Mouse (Mus musculus) neural tube, embryonic 15.5 days (tissue): ENCODE measurements around the gene Cyp46a1. TPM values are rescaled to one million over a fixed set of nuclear protein-coding genes. Genes with fewer than 3 reads are reported as not detected.

ENCODE experiments used
- ATAC-seq: fragments of 200-750 bp; cut with Nextera tagmentation; 2 replicates; pipeline ENCODE4 v1.8.0; 2017; ENCODE audit warnings: mild to moderate bottlenecking, moderate TSS enrichment, moderate library complexity; ENCODE audit not compliant: low FRiP score
- H3K27ac ChIP-seq: fragments of 300-500 bp; sonication (generic); replicated peaks from 2 replicates; pipeline ENCODE4 v1.5.1; 2015; ENCODE audit warnings: mild to moderate bottlenecking, inconsistent platforms
- H3K27me3 ChIP-seq: fragments of 300-500 bp; sonication (generic); replicated peaks from 2 replicates; pipeline ENCODE4 v1.6.1; 2015; ENCODE audit warnings: inconsistent platforms
- H3K36me3 ChIP-seq: fragments of 300-500 bp; sonication (generic); 2 replicates; pipeline ENCODE4 v1.6.1; 2015; ENCODE audit warnings: inconsistent platforms
- H3K4me1 ChIP-seq: fragments of 300-500 bp; sonication (generic); 2 replicates; pipeline ENCODE4 v1.6.1; 2015; ENCODE audit warnings: inconsistent platforms
- H3K4me2 ChIP-seq: fragments of 300-500 bp; sonication (generic); 2 replicates; pipeline ENCODE4 v1.6.1; 2015; ENCODE audit warnings: inconsistent platforms, mild to moderate bottlenecking, moderate library complexity
- H3K4me3 ChIP-seq: fragments of 300-500 bp; sonication (generic); replicated peaks from 2 replicates; pipeline ENCODE4 v1.5.1; 2015; ENCODE audit warnings: mild to moderate bottlenecking, inconsistent platforms
- H3K9ac ChIP-seq: fragments of 300-500 bp; sonication (generic); replicated peaks from 2 replicates; pipeline ENCODE4 v1.6.1; 2015; ENCODE audit warnings: mild to moderate bottlenecking, inconsistent platforms
- H3K9me3 ChIP-seq: fragments of 300-500 bp; sonication (generic); replicated peaks from 2 replicates; pipeline ENCODE4 v1.6.1; 2016; ENCODE audit warnings: inconsistent platforms
- WGBS: fragments of 180-500 bp; shearing (Covaris S2); methylation state at CpG from one replicate; pipeline ENCODE4 v1.1.7; 2015; ENCODE audit warnings: mixed read lengths; 5-methylcytosine and 5-hydroxymethylcytosine counted together
- polyA plus RNA-seq: library from polyadenylated mRNA; unstranded; fragments of >200 nt; fragmentation: Nextera tagmentation; extraction: Ambion mirVana; gene quantifications from 2 replicates; pipeline ENCODE4 v1.2.1, GENCODE M21; 2015

Cyp46a1 gene
- polyA plus RNA-seq, 1 experiment from 2014 or later, result 33.2 TPM

DNA sequence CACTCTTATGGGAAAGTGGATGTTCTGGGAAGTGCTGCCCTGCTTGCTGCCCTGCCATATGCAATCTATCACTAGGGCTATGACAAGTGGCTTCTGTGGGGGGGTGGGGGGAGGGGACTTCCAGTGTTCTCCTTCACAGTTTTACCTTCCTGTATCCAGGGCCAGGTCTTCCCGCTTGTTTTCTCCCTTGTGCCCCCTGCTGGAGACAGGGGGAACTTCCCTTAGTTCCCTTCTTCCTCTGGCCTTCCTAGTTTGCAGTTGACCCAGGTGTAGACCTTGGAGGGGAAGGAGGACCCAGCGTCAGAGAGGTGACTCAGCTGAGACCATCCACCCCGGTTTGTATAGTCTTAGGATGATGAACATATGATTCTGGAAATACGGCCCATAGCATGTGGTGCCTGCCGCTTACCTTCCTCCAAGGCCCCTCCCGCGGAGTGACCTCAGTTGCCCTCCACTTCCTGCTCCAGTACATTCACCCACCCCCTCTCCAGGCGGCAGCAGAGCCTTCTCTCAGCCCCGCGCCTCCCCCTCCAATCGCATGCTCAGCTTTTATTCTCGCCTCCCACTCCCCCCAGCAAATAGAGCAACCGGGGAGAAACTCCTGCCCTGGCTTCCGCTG is 4.5 kb downstream of the Cyp46a1 start:
- no peak overlapping the region for H3K9ac ChIP-seq

DNA sequence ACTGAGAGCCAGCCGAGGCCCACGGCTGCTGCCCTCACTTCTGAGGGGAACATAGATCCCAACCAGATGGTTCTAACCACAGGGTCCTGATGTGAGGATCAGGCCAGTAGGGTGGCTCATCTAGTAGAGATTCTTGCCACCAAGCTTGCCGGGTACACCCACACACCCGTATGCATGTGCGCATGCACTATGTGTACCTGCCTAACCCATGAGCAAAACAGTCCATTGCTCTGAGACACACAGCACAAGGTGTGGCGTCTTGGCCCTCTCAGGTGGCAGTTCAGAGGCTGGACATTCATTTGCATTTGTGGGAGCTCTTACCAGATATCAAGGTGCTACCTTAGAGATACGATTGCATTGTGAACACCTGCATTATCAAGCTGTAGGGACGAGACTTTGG is 14.0 kb downstream of the Cyp46a1 start:
- Histone ChIP-seq H3K36me3 (no peaks in the 10 kb centered on the region), H3K4me3 (no peak overlapping the region), H3K4me2 (no peak overlapping the region), H3K9ac (no peak overlapping the region), H3K4me1 (peaks cover 8% of the 10 kb centered on the region), H3K27me3 (peaks cover 10% of the 10 kb centered on the region), H3K27ac (no peak overlapping the region), H3K9me3 (no peaks in the 10 kb centered on the region)
- no peak for ATAC-seq
- WGBS, result 88% methylated on average over 8 of the region's 8 CpGs

More for the DNA sequence above, 4.5 kb downstream of the Cyp46a1 start:
- WGBS, result 41% methylated on average over 14 of the region's 14 CpGs
- Histone ChIP-seq H3K36me3 (no peaks in the 10 kb centered on the region), H3K27ac (no peak overlapping the region), H3K4me1 (peaks cover 10% of the 10 kb centered on the region), H3K4me3 (no peak overlapping the region), H3K4me2 (no peak overlapping the region), H3K27me3 (no peaks in the 10 kb centered on the region; the same call in 1 of the 2 replicates), H3K9me3 (no peaks in the 10 kb centered on the region)
- no peak for ATAC-seq

DNA sequence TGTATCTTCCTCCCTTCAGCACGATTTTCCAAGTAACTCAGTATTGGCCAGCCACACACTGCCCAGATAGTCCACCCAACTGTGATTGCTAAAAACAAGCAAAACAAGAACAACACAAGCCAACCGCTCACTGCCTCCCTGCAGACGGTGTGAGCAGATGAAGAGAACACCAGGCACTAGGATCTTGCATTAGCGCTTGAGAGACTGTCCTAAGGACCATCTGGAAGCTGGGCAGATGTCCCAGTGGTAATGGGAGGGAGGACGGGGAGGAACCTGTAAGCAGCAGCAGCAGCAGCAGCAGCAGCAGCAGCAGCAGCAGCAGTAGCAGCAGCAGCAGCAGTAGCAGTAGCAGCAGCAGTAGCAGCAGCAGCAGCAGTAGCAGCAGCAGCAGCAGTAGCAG is 14.8 kb downstream of the Cyp46a1 start:
- H3K9me3 ChIP-seq, result no peaks in the 10 kb centered on the region
- H3K4me2 ChIP-seq, result no peak overlapping the region
- H3K4me3 ChIP-seq, result no peak overlapping the region
- no peak overlapping the region for H3K9ac ChIP-seq
- no peaks in the 10 kb centered on the region for H3K36me3 ChIP-seq
- ATAC-seq, result no peak
- 66% methylated on average over 5 of the region's 5 CpGs for WGBS
- peaks cover 19% of the 10 kb centered on the region for H3K27me3 ChIP-seq
- no peak overlapping the region for H3K27ac ChIP-seq
- peaks cover 8% of the 10 kb centered on the region for H3K4me1 ChIP-seq

DNA sequence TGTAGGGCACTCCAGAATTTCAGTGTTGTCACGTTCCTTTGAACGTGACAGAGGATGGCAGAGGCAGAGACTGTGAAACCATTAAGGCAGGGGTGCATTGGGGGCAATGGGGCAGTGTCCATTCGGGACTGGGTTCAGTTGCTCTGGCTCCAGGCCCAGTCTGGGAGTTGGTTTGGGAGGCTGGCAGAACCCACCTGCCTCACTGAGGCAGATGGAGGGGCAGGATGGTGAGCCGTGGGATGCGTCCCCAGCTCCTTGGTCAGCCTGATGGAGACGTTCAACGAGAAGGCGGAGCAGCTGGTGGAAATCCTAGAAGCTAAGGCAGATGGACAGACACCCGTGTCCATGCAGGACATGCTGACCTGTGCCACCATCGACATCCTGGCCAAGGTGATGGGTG is 16.8 kb downstream of the Cyp46a1 start:
- H3K36me3 ChIP-seq, result no peaks in the 10 kb centered on the region
- H3K4me1 ChIP-seq, result peaks cover 8% of the 10 kb centered on the region
- no peak overlapping the region for H3K4me2 ChIP-seq
- H3K4me3 ChIP-seq, result no peak overlapping the region
- no peak for ATAC-seq
- peaks cover 25% of the 10 kb centered on the region for H3K27me3 ChIP-seq
- no peak overlapping the region for H3K9ac ChIP-seq
- H3K27ac ChIP-seq, result no peak overlapping the region
- H3K9me3 ChIP-seq, result no peaks in the 10 kb centered on the region
- WGBS, result 90% methylated on average over 10 of the region's 10 CpGs

DNA sequence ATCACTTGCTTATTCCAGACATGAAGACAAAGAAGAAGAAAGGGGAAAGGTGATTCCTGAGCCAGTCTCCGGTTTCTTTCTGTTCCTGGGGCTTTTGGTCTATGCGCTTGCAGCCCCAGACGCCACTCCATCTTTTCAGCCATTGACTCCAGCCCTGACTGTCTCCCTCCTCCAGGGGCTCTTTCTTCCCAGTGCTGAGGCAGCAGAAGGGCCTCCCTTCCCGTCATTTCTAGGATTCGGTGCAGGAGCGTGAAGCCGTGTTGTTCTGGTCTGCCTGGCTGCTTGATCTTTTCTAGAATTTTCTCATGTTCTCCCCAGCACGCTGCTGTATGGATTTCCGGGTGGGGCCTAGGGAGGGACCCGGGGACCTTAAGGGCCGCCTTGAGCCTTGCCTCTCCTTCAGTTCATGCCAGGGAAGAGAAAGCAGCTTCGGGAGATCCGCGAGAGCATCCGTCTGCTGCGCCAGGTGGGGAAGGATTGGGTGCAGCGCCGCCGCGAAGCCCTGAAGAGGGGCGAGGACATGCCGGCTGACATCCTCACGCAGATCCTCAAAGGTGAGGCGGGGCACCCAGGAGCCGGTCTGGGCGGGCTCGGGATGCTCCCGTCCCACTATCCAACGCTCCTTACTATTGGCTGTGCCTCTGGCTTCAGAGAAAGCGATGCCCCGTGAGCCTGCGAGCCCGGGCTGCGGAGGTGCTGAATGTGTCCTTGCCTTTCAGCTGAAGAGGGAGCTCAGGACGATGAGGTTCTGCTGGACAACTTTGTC is 18.4 kb downstream of the Cyp46a1 start:
- H3K9me3 ChIP-seq, result no peaks in the 10 kb centered on the region
- 10% methylated on average over 35 of the region's 35 CpGs for WGBS
- H3K4me1 ChIP-seq, result peaks cover 8% of the 10 kb centered on the region
- H3K9ac ChIP-seq, result peak overlapping the region; percentile 31
- no peaks in the 10 kb centered on the region for H3K36me3 ChIP-seq
- peak overlapping the region; percentile 52 for H3K4me2 ChIP-seq
- no peak overlapping the region for H3K27ac ChIP-seq
- peak overlapping the region; percentile 18 for H3K4me3 ChIP-seq
- peaks cover 25% of the 10 kb centered on the region for H3K27me3 ChIP-seq
- ATAC-seq, result peak; percentile 18; the same call in 1 of the 2 replicates

DNA sequence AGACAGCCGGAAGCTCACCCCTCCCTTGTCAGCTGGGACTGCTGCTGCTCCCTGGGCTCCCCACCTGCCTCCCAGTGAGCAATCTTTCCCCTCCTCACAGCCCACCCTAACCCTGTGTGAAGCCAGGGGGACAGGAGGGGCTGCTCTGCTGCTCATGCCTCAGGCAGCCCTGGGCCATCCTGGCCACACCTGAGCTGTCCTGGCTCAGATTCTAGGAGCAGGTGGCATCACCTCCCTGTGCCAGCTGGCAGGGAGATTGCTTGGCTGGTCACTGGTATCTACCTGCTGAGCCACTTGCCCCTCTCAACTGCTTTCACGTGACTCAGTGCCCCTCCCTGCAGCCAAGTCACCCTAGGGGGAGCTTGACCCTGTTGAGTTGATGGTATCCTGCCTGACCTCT is 20.1 kb downstream of the Cyp46a1 start:
- peaks cover 8% of the 10 kb centered on the region for H3K4me1 ChIP-seq
- H3K9ac ChIP-seq, result no peak overlapping the region
- H3K36me3 ChIP-seq, result no peaks in the 10 kb centered on the region
- ATAC-seq, result no peak
- no peaks in the 10 kb centered on the region for H3K9me3 ChIP-seq
- no peak overlapping the region for H3K4me2 ChIP-seq
- H3K27ac ChIP-seq, result no peak overlapping the region
- WGBS, result 66% methylated on average over 2 of the region's 2 CpGs
- no peak overlapping the region for H3K4me3 ChIP-seq
- H3K27me3 ChIP-seq, result peaks cover 25% of the 10 kb centered on the region

DNA sequence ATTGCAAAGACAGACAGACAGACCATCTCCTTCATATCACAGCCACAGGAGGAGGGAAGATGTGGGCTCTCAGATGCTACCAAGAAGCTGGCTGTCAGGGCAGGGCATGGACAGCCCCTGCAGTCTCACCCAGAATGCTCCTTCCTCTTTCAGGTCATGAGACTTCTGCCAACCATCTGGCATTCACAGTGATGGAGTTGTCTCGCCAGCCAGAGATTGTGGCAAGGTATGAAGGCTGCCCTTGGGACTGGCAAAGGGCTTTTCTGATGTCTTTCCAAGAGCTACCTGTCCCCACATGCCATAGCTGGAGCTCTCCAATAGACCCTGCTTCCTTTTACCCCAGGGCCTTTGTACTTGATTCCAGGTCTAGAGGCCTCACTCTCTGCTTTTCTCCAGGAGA is 21.1 kb downstream of the Cyp46a1 start:
- H3K4me2 ChIP-seq, result no peak overlapping the region
- no peak overlapping the region for H3K4me3 ChIP-seq
- H3K9me3 ChIP-seq, result no peaks in the 10 kb centered on the region
- WGBS, result 96% methylated on average over 1 of the region's 1 CpGs
- H3K27ac ChIP-seq, result no peak overlapping the region
- H3K27me3 ChIP-seq, result peaks cover 25% of the 10 kb centered on the region
- no peaks in the 10 kb centered on the region for H3K36me3 ChIP-seq
- H3K4me1 ChIP-seq, result peaks cover 8% of the 10 kb centered on the region
- ATAC-seq, result no peak
- no peak overlapping the region for H3K9ac ChIP-seq

DNA sequence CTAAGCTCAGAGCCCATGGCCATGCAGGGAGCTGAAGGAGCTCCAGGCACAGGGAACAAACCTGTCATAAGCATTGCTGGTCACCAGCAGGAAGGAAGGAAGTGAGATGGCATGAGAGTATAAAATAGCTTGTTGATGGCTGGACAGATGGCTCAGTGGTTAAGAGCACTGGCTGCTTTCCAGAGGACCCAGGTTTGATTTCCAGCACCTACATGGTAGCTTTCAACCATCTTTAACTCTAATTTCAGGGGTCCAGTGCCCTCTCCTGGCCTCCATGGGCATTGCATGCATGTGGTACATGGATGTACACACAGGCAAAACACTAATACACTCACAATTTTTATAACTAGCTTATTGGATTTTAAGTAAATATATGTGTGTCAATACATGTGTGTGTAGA is 21.8 kb downstream of the Cyp46a1 start:
- H3K36me3 ChIP-seq, result no peaks in the 10 kb centered on the region
- H3K9ac ChIP-seq, result no peak overlapping the region
- no peak for ATAC-seq
- no peak overlapping the region for H3K4me3 ChIP-seq
- H3K27me3 ChIP-seq, result peaks cover 25% of the 10 kb centered on the region
- H3K4me2 ChIP-seq, result no peak overlapping the region
- H3K27ac ChIP-seq, result no peak overlapping the region
- peaks cover 8% of the 10 kb centered on the region for H3K4me1 ChIP-seq
- H3K9me3 ChIP-seq, result no peaks in the 10 kb centered on the region

DNA sequence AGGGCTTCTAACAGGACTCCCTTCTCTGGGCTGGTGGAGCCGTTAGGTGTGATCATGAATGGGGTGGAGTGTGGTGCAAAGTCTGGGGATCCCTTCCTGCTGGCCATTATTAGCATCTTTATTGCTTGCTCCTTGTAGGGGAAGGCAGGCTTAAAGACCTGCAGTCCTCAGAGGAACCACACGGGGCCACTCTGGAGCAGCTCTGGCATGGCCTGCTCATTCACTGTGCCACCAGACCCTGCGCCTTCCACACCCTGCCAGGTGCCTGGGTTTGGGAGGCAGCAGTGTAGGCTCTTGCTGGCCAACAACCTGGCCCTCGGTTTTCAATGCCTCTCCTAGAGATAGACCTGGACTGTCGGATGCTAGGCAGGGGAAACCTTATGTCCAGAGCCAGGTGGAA is 29.6 kb downstream of the Cyp46a1 start:
- Histone ChIP-seq H3K27ac (peak overlapping the region; percentile 33; the same call in 1 of the 2 replicates), H3K27me3 (no peaks in the 10 kb centered on the region), H3K36me3 (no peaks in the 10 kb centered on the region), H3K4me3 (no peak overlapping the region), H3K4me2 (no peak overlapping the region), H3K4me1 (peaks cover 11% of the 10 kb centered on the region), H3K9ac (no peak overlapping the region), H3K9me3 (no peaks in the 10 kb centered on the region)
- WGBS, result 8% methylated on average over 5 of the region's 5 CpGs
- peak; percentile 75 for ATAC-seq

DNA sequence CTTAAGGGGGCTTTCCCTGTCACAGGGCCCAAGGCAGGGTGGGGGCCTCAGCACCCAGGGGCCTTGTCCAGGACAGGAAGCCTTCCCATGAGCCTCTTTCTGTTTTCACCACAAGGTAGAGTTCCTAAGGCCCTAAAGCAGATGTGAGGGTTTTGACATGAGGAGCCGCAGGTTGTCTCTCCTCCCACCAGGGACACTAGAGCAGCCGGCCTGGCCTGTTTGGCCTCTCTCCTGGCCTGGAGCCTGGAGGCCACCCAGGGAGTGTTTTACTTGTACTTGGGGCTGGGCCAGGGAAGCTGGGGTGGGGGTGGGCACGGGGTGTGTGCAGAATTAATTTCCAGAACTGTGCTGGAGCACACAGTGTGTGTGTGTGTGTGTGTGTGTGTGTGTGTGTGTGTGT is 31.2 kb downstream of the Cyp46a1 start:
- no peaks in the 10 kb centered on the region for H3K9me3 ChIP-seq

DNA sequence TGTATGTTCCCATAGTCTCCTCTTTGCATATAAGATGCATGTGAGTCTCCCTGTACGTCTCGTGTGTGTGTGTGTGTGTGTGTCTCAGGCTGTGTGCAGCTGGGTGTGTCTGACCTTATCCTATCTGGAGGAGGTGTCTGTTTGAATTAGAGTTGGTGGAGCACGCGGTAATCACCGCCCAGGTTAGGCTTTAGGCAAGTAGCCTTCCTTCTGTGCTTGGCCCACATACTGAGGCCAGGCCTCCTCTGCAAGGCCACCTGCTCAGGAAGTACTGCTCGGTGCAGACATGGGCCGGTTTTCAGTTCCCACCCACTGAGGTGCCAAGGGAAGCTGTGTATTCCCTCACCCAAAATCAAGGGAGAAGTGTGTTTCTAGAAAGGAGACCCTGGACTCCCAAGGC is 31.7 kb downstream of the Cyp46a1 start:
- peaks cover 12% of the 10 kb centered on the region for H3K4me1 ChIP-seq

More for the DNA sequence above, 31.2 kb downstream of the Cyp46a1 start:
- H3K27ac ChIP-seq, result no peak overlapping the region
- no peak overlapping the region for H3K9ac ChIP-seq
- WGBS, result 26% methylated on average over 3 of the region's 3 CpGs
- no peak overlapping the region for H3K4me3 ChIP-seq
- H3K36me3 ChIP-seq, result no peaks in the 10 kb centered on the region
- peaks cover 11% of the 10 kb centered on the region for H3K4me1 ChIP-seq
- no peak for ATAC-seq
- H3K4me2 ChIP-seq, result no peak overlapping the region
- no peaks in the 10 kb centered on the region for H3K27me3 ChIP-seq

DNA sequence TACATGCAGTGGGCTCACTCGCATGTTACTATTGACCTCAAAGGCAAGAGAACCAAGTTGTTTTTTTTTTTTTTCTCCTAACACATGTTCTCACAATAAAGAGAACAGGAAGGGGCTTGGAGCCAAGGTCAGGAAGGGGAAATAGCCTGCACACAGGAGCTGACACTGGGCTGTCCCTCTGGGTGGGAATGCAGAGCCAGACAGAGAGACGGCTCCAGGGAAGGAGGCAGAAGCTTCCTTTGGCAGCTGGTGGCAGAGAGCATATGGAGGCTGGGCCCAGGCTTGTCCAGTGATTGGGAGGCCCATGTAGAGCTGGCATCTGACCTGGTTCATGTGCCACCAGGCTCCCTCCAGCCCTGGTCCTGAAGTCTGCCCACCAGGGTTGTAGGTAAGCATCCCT is 33.7 kb downstream of the Cyp46a1 start:
- Histone ChIP-seq H3K4me2 (no peak overlapping the region), H3K9me3 (no peaks in the 10 kb centered on the region), H3K27me3 (no peaks in the 10 kb centered on the region), H3K4me1 (peaks cover 15% of the 10 kb centered on the region), H3K9ac (no peak overlapping the region), H3K36me3 (no peaks in the 10 kb centered on the region), H3K4me3 (no peak overlapping the region), H3K27ac (no peak overlapping the region)
- ATAC-seq, result no peak
- WGBS, result 73% methylated on average over 2 of the region's 2 CpGs

More for the DNA sequence above, 31.7 kb downstream of the Cyp46a1 start:
- no peak overlapping the region for H3K4me3 ChIP-seq
- no peak overlapping the region for H3K4me2 ChIP-seq
- ATAC-seq, result no peak
- H3K9me3 ChIP-seq, result no peaks in the 10 kb centered on the region
- WGBS, result 79% methylated on average over 7 of the region's 7 CpGs
- H3K27ac ChIP-seq, result no peak overlapping the region
- H3K9ac ChIP-seq, result no peak overlapping the region
- H3K36me3 ChIP-seq, result no peaks in the 10 kb centered on the region
- no peaks in the 10 kb centered on the region for H3K27me3 ChIP-seq
